Comparison of ENCODE assay signal across 20 mouse cellular contexts in genomic region chr10:79579781-79580180, GRCm38 (mm10). TPM values are rescaled to one million over a fixed set of nuclear protein-coding genes. Genes with fewer than 3 reads are reported as not detected.
"Had no signal": no experiment of that assay in that cellular context is flagged by ENCODE, and none has a peak within 500 bp of the region (broad histone marks: within the 10 kb centered on the region; RNA-seq: fewer than 3 reads in every experiment).

No protein-coding gene starts in this region.

- H3K27ac ChIP-seq: kidney, embryonic 15.5 days; limb, embryonic 10.5 days; liver, embryonic 15.5 days; midbrain, embryonic 13.5 days; neural tube, embryonic 12.5 days; stomach, embryonic 15.5 days had no signal

- H3K9me3 ChIP-seq: kidney, embryonic 15.5 days; limb, embryonic 10.5 days; liver, embryonic 15.5 days; neural tube, embryonic 12.5 days; stomach, embryonic 15.5 days had no signal

- H3K4me2 ChIP-seq: kidney, embryonic 15.5 days; liver, embryonic 11.5 days; liver, embryonic 15.5 days; midbrain, embryonic 13.5 days; neural tube, embryonic 12.5 days; stomach, embryonic 15.5 days had no signal

- H3K36me3 ChIP-seq: kidney, embryonic 15.5 days; limb, embryonic 10.5 days; liver, embryonic 15.5 days; midbrain, embryonic 13.5 days; neural tube, embryonic 12.5 days; stomach, embryonic 15.5 days had no signal

- H3K27me3 ChIP-seq: midbrain, embryonic 13.5 days; neural tube, embryonic 12.5 days; stomach, embryonic 15.5 days had no signal

- DNase-seq: kidney, adult 2 months; layer of hippocampus, adult 9-11 months; lung, adult 2 months; lung, postnatal 36 days; retina, postnatal 1 day; right cerebral cortex, postnatal 4 days; thymus, adult 18-20 months; thymus, postnatal 14 days had no signal

- H3K4me3 ChIP-seq: kidney, embryonic 15.5 days; limb, embryonic 10.5 days; liver, embryonic 15.5 days; midbrain, embryonic 13.5 days; neural tube, embryonic 12.5 days; stomach, embryonic 15.5 days had no signal

- H3K9ac ChIP-seq: kidney, embryonic 15.5 days; liver, embryonic 15.5 days; midbrain, embryonic 13.5 days; neural tube, embryonic 12.5 days; stomach, embryonic 15.5 days had no signal

- H3K4me1 ChIP-seq: kidney, embryonic 15.5 days; liver, embryonic 15.5 days; midbrain, embryonic 13.5 days; neural tube, embryonic 12.5 days; stomach, embryonic 15.5 days had no signal

- ATAC-seq: lung, postnatal 0 days; midbrain, embryonic 13.5 days had no signal

RNA-seq across cellular contexts. Expression of gene Theg, which starts 7.3 kb away (rescaled TPM):
- total RNA-seq: megakaryocyte progenitor cell, adult 5-6 weeks; monocyte, adult 5-6 weeks had no signal
- polyA plus RNA-seq: kidney, adult 2 months; kidney, embryonic 15.5 days; limb, embryonic 10.5 days; limb, embryonic 14.5 days; liver, embryonic 11.5 days; liver, embryonic 15.5 days; lung, adult 2 months; lung, postnatal 0 days; midbrain, embryonic 13.5 days; neural tube, embryonic 12.5 days; stomach, embryonic 15.5 days had no signal

RNA-seq across cellular contexts. Expression of gene C2cd4c, which starts 34.0 kb away (rescaled TPM):
- total RNA-seq: megakaryocyte progenitor cell, adult 5-6 weeks; monocyte, adult 5-6 weeks had no signal
- polyA plus RNA-seq: kidney, embryonic 15.5 days; limb, embryonic 10.5 days; liver, embryonic 11.5 days; liver, embryonic 15.5 days; lung, adult 2 months; lung, postnatal 0 days; neural tube, embryonic 12.5 days; spleen, adult 2 months had no signal

RNA-seq across cellular contexts. Expression of gene Shc2, which starts 57.9 kb away (rescaled TPM):
- total RNA-seq: megakaryocyte progenitor cell, adult 5-6 weeks; monocyte, adult 5-6 weeks had no signal
